Mouse (Mus musculus): Measurements from ENCODE around the gene Nipal4. TPM values are rescaled to one million over a fixed set of nuclear protein-coding genes. Genes with fewer than 3 reads are reported as not detected.
A peak's percentile ranks its signal among the peaks of the same experiment; 100 is the strongest.
"Not testable (repeated sequence)": the region's sequence is repeated elsewhere in the genome, so short reads cannot be mapped to it uniquely, and the experiment has no call there.

Nipal4 gene
- polyA plus RNA-seq, 1 experiment, result 8.4 TPM

DNA sequence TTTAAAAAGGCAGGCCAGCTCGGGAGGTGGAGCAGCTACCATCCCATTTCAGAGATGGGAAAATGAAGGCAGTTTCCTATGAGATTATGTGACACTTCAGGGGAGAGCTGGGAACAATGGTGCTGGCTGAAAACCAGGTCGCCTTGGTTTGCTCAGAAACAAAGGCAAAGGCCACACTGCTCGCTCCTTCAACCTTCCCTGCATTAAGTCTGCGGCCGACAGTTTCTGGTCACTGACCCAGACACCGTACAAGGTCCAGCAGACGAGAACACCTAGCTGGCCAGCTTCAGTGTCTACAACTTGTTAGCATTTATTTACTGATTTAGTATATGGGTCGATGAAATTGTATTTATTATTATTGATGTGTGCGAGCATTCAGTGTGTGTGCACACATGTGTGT, 38.5 kb upstream of the Nipal4 start:
- no peak overlapping the region for H3K4me3 ChIP-seq (replicated peaks; ENCODE audit: insufficient read depth, low read depth, low read length)
- no peak for TF ChIP-seq POLR2A (IDR thresholded peaks at IDR 0.05; ENCODE audit: borderline replicate concordance, insufficient read depth, low read length)
- no peak for TF ChIP-seq CTCF (IDR thresholded peaks at IDR 0.05; ENCODE audit: borderline replicate concordance, insufficient read depth, low read depth, low read length)
- H3K27me3 ChIP-seq (ENCODE audit: control insufficient read depth, insufficient read depth, low read length), result no peaks in the 10 kb centered on the region
- WGBS, result 86% methylated on average over 9 of the region's 9 CpGs
- no peak for DNase-seq
- H3K4me1 ChIP-seq (ENCODE audit: control insufficient read depth, insufficient read depth, low read length), result peaks cover 8% of the 10 kb centered on the region; the same call in 1 of the 2 replicates
- no peak overlapping the region for H3K27ac ChIP-seq (ENCODE audit: insufficient read depth, low read length)

DNA sequence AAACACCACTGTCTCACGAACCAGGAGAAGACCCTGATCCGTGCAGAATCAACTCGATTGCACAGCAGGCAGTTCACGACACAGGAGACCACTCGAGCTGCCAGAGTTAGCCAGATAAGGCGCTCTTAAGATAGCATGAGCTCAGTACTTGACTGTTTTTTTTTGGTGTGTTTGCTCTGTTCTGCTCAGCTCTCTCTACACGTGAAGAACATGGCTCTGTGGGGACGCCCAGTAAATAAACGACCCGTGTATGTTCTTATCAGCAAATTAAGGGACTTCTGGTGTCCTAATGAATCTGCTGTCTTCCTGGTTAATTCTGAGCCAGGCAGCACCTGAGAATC, 36.2 kb upstream of the Nipal4 start:
- no peak for DNase-seq
- Histone ChIP-seq H3K27me3 (ENCODE audit: control insufficient read depth, insufficient read depth, low read length) (no peaks in the 10 kb centered on the region), H3K4me3 (replicated peaks; ENCODE audit: insufficient read depth, low read depth, low read length) (no peak overlapping the region), H3K27ac (ENCODE audit: insufficient read depth, low read length) (no peak overlapping the region), H3K4me1 (ENCODE audit: control insufficient read depth, insufficient read depth, low read length) (peaks cover 10% of the 10 kb centered on the region)
- TF ChIP-seq POLR2A (IDR thresholded peaks at IDR 0.05; ENCODE audit: borderline replicate concordance, insufficient read depth, low read length) (no peak), CTCF (IDR thresholded peaks at IDR 0.05; ENCODE audit: borderline replicate concordance, insufficient read depth, low read depth, low read length) (no peak)
- 73% methylated on average over 10 of the region's 10 CpGs for WGBS

DNA sequence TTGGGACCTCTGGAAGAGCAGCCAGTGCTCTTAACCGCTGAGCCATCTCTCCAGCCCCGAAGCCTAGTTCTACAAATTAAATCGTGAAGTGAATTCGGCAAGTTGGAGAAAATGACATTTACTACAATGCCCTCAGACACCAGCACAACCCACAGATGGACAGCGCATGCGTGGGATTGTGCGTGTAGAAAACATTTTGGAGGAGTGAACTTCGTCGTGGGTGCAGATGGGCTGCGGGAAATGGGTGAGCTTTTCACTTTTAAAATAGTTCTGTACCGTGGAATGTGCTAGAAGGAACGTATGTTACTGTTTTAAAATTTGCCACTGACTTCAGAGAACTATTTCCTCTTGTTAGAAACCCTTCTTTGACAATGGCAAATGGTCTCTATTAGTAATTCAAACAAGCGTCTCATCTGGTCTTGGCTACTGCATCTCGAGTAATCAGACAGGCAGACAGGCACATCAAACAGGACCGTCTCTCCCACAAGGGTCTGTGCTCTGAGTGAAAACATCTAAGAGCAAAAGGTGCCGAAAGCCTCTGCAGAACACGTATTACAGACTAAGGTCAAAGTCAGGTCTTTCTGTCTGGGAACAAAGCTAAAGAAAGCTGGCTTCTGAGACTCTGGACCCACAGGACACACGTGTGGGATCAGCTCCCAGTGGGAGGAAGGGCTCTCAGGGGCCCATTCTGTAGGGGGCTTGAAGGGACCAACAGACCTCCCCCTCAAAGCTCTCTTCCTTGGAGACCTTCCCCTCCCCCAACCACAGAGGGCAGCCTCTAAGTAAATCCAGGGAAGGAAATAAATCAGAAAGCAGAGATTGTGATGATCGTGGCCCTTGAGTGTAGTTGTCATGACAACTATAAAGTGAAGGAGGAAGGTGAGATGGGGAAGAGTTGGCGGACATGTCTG, 35.6 kb upstream of the Nipal4 start:
- Histone ChIP-seq H3K27me3 (ENCODE audit: control insufficient read depth, insufficient read depth, low read length) (no peaks in the 10 kb centered on the region), H3K27ac (ENCODE audit: insufficient read depth, low read length) (no peak overlapping the region), H3K4me1 (ENCODE audit: control insufficient read depth, insufficient read depth, low read length) (peaks cover 10% of the 10 kb centered on the region), H3K4me3 (replicated peaks; ENCODE audit: insufficient read depth, low read depth, low read length) (no peak overlapping the region)
- TF ChIP-seq POLR2A (IDR thresholded peaks at IDR 0.05; ENCODE audit: borderline replicate concordance, insufficient read depth, low read length) (no peak), CTCF (IDR thresholded peaks at IDR 0.05; ENCODE audit: borderline replicate concordance, insufficient read depth, low read depth, low read length) (no peak)
- WGBS, result 82% methylated on average over 20 of the region's 20 CpGs
- DNase-seq, result no peak

DNA sequence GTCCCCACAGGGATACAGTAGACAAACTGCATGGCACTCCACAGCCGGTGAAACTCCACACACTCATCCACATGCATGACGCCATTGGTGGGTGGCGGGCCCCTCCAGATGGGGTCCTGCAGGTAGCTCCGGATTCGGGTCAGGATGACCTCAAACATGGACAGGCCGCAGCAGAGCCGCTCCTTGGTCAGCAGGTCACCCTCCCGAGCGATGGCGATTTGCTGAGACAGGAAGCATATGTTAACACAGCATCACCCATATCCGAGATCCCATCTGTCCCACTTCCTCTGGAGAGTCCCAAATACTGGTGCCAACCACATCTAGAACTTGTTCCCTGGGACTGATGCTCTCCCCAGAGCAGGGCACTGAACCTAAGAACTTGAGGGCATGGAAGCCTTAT, 34.4 kb upstream of the Nipal4 start:
- DNase-seq, result peak; percentile 51 to 66
- no peak for TF ChIP-seq POLR2A (IDR thresholded peaks at IDR 0.05; ENCODE audit: borderline replicate concordance, insufficient read depth, low read length)
- TF ChIP-seq CTCF (IDR thresholded peaks at IDR 0.05; ENCODE audit: borderline replicate concordance, insufficient read depth, low read depth, low read length), result no peak
- 22% methylated on average over 11 of the region's 11 CpGs for WGBS
- Histone ChIP-seq H3K27ac (ENCODE audit: insufficient read depth, low read length) (no peak overlapping the region), H3K27me3 (ENCODE audit: control insufficient read depth, insufficient read depth, low read length) (no peaks in the 10 kb centered on the region), H3K4me3 (replicated peaks; ENCODE audit: insufficient read depth, low read depth, low read length) (no peak overlapping the region), H3K4me1 (ENCODE audit: control insufficient read depth, insufficient read depth, low read length) (peaks cover 10% of the 10 kb centered on the region)

DNA sequence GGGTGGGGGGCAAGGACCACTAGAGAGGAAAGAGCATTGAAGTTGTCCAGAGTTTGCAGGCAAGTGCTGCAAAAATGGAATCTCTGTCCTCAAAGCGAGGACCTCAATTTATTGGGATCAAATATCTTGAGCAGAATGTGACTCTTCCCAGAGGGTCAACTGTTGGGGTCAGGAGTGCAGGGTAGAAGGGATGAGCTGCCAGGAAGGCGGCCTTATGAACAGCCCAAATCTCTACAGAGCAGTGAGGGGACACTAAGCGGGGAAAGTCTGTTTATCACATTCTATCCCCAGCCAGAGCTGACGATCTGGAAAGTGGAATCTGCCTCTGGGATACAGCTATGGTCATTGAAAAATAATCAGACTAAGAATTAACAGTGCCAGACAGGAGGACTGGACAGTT, 27.9 kb upstream of the Nipal4 start:
- no peak overlapping the region for H3K27ac ChIP-seq (ENCODE audit: insufficient read depth, low read length)
- no peak for DNase-seq
- 87% methylated on average over 4 of the region's 4 CpGs for WGBS
- no peaks in the 10 kb centered on the region for H3K27me3 ChIP-seq (ENCODE audit: control insufficient read depth, insufficient read depth, low read length)
- TF ChIP-seq CTCF (IDR thresholded peaks at IDR 0.05; ENCODE audit: borderline replicate concordance, insufficient read depth, low read depth, low read length) (no peak), POLR2A (IDR thresholded peaks at IDR 0.05; ENCODE audit: borderline replicate concordance, insufficient read depth, low read length) (no peak)
- no peaks in the 10 kb centered on the region for H3K4me1 ChIP-seq (ENCODE audit: control insufficient read depth, insufficient read depth, low read length)
- H3K4me3 ChIP-seq (replicated peaks; ENCODE audit: insufficient read depth, low read depth, low read length), result no peak overlapping the region

DNA sequence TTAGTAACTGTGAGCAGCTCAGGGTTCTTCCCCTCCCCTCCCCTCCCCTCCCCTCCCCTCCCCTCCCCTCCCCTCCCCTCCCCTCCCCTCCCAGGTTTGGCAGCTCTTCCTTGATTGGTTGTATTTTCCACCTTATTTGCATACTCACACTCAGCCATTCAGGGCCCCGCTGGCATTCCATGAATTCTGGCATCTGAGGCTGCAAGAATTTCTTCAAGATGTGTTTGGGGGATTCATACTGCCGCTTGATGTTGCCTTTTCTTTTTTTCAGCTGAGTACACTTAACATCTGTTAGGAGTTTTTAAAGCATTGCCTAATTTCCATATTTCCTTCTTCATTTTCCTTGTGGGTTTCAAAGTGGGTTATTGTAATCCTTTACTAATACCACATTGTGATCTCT, 22.0 kb upstream of the Nipal4 start:
- no peak for TF ChIP-seq POLR2A (IDR thresholded peaks at IDR 0.05; ENCODE audit: borderline replicate concordance, insufficient read depth, low read length)
- no peak for TF ChIP-seq CTCF (IDR thresholded peaks at IDR 0.05; ENCODE audit: borderline replicate concordance, insufficient read depth, low read depth, low read length)
- no peaks in the 10 kb centered on the region for H3K27me3 ChIP-seq (ENCODE audit: control insufficient read depth, insufficient read depth, low read length)
- H3K4me1 ChIP-seq (ENCODE audit: control insufficient read depth, insufficient read depth, low read length), result no peaks in the 10 kb centered on the region
- DNase-seq, result no peak
- 59% methylated on average over 2 of the region's 2 CpGs for WGBS
- H3K4me3 ChIP-seq (replicated peaks; ENCODE audit: insufficient read depth, low read depth, low read length), result no peak overlapping the region
- H3K27ac ChIP-seq (ENCODE audit: insufficient read depth, low read length), result no peak overlapping the region

DNA sequence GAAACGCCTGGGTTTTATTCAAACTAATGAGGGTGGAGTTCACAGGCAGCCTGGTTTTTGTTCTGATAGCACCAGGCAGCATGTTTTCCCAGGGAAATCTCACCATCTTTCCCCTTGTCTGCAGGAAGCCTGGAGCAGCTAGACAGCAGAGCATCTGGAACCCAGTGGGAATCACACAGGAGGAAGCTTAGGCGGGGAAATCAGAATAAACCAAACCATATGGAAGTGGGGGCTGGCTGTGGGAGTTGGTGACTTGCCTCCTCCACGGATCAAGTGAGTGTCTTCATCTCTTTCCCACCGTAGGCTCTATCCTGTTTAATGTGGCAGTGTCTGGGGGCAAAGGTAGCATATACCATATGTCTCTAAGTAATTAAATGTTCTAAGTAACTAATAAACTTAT, 19.2 kb upstream of the Nipal4 start:
- WGBS, result 4% methylated on average over 4 of the region's 4 CpGs

DNA sequence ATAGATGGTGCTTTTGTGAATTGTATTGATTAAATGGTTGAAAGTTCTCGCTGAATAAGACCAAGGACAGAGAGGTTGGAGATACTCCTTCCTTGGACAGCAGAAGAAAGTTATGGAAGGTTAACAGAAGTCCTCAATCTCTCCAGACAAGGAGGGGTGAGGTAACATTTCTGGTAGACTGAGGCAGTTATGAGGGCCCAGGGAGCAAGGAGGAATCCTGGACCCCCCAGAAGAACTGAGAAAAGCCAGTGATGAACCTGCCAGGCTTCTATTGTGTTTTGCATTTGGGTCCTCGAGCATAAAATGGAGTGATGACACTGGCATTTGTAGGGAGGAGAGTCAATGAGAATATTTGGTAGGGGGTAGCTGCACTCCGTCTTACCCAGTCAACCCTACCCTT, 18.6 kb upstream of the Nipal4 start:
- no peaks in the 10 kb centered on the region for H3K27me3 ChIP-seq (ENCODE audit: control insufficient read depth, insufficient read depth, low read length)
- H3K27ac ChIP-seq (ENCODE audit: insufficient read depth, low read length), result no peak overlapping the region
- H3K4me3 ChIP-seq (replicated peaks; ENCODE audit: insufficient read depth, low read depth, low read length), result no peak overlapping the region
- DNase-seq, result no peak
- no peaks in the 10 kb centered on the region for H3K4me1 ChIP-seq (ENCODE audit: control insufficient read depth, insufficient read depth, low read length)
- TF ChIP-seq POLR2A (IDR thresholded peaks at IDR 0.05; ENCODE audit: borderline replicate concordance, insufficient read depth, low read length) (no peak), CTCF (IDR thresholded peaks at IDR 0.05; ENCODE audit: borderline replicate concordance, insufficient read depth, low read depth, low read length) (no peak)
- WGBS, result 68% methylated on average over 3 of the region's 3 CpGs

More for the DNA sequence above, 19.2 kb upstream of the Nipal4 start:
- Histone ChIP-seq H3K4me3 (replicated peaks; ENCODE audit: insufficient read depth, low read depth, low read length) (no peak overlapping the region), H3K4me1 (ENCODE audit: control insufficient read depth, insufficient read depth, low read length) (no peaks in the 10 kb centered on the region), H3K27ac (ENCODE audit: insufficient read depth, low read length) (no peak overlapping the region), H3K27me3 (ENCODE audit: control insufficient read depth, insufficient read depth, low read length) (no peaks in the 10 kb centered on the region)
- DNase-seq, result peak; percentile 38 to 59
- TF ChIP-seq CTCF (IDR thresholded peaks at IDR 0.05; ENCODE audit: borderline replicate concordance, insufficient read depth, low read depth, low read length) (no peak), POLR2A (IDR thresholded peaks at IDR 0.05; ENCODE audit: borderline replicate concordance, insufficient read depth, low read length) (no peak)

DNA sequence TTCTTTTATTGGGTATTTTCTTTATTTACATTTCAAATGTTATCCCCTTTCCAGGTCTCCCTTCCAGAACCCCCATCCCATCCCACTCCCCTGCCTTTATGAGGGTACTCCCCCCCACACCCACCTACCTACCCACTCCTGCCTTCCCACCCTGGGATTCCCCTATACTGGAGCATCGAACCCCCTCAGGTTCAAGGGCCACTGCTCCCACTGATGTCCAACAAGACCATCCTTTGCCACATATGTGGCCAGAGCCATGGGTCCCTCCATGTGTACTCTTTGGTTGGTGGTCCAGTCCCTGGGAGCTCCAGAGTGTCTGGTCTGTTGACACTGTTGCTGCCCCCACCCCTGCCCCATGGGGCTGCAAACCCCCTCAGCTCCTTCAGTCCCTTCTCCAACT, 15.7 kb upstream of the Nipal4 start:
- not testable (repeated sequence) for H3K4me3 ChIP-seq (replicated peaks; ENCODE audit: insufficient read depth, low read depth, low read length); H3K4me1 ChIP-seq (ENCODE audit: control insufficient read depth, insufficient read depth, low read length); H3K27ac ChIP-seq (ENCODE audit: insufficient read depth, low read length); DNase-seq; H3K27me3 ChIP-seq (ENCODE audit: control insufficient read depth, insufficient read depth, low read length)
- 87% methylated on average over 1 of the region's 1 CpGs for WGBS

Measured in cerebellum, adult 2 months (tissue).